Mouse (Mus musculus) heart, postnatal 36 days (tissue): Measurements from ENCODE around the gene Stat5b. TPM values are rescaled to one million over a fixed set of nuclear protein-coding genes. Genes with fewer than 3 reads are reported as not detected.

Experiments
- DNase-seq, 2 experiments: peaks; one replicate each; pipeline ENCODE4 v3.0.0; 2021 to 2022
- intact Hi-C: fragments of 180-260 bp; cut with DNase I; formaldehyde crosslinking; loops from one replicate; pipeline ENCODE4 v1.15.1; 2025
- total RNA-seq, 2 experiments: library from RNA; stranded (reverse); gene quantifications; 2 replicates each; pipeline ENCODE4 v1.2.3; 2021

Gene Stat5b
- total RNA-seq, 2 experiments from 2014 or later = 62.7 to 62.8 TPM

GRCm38 (mm10) chr11:100749469-100749868 is 101.1 kb downstream of the Stat5b start:
- intact Hi-C loops = no loop called here
- DNase-seq = no peak

DNA sequence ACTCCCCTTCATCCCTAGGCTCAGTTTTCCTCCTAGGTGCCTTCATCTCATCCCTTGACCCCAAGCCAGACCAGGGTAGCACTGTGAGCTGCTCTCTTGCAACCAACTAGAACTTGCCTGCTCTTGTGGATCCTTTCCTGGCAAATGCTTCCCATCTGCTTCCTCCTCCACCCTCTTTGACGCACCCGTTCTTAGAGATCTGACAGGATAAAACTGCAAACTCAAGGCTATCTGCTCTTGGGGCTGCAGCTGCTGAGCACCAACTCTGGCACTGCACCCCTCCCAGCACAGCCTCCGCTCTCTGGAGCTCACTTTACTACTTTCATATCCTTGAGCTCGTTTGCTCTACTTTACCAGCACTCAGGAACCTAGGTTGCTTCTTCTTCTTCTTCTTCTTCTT is 101.9 kb downstream of the Stat5b start:
- DNase-seq = no peak
- intact Hi-C loops = no loop called here

GRCm38 (mm10) chr11:100747114-100747513 is 103.4 kb downstream of the Stat5b start:
- intact Hi-C loops = no loop called here
- no peak for DNase-seq

GRCm38 (mm10) chr11:100746546-100746945 is 104.0 kb downstream of the Stat5b start:
- no peak for DNase-seq
- intact Hi-C loops = no loop called here

- DNase-seq = peak in 1 of 2 experiments; percentile 56
- intact Hi-C loops = no loop called here
Measured at GRCm38 (mm10) chr11:100745085-100745484, 105.4 kb downstream of the Stat5b start.

- peak in 1 of 2 experiments; percentile 44 for DNase-seq
Measured at GRCm38 (mm10) chr11:100741348-100741747, 109.2 kb downstream of the Stat5b start.

GRCm38 (mm10) chr11:100738749-100739148 is 111.8 kb downstream of the Stat5b start:
- DNase-seq = no peak
- intact Hi-C loops = no loop called here

More at GRCm38 (mm10) chr11:100741348-100741747, 109.2 kb downstream of the Stat5b start:
- intact Hi-C loops = no loop called here

DNA sequence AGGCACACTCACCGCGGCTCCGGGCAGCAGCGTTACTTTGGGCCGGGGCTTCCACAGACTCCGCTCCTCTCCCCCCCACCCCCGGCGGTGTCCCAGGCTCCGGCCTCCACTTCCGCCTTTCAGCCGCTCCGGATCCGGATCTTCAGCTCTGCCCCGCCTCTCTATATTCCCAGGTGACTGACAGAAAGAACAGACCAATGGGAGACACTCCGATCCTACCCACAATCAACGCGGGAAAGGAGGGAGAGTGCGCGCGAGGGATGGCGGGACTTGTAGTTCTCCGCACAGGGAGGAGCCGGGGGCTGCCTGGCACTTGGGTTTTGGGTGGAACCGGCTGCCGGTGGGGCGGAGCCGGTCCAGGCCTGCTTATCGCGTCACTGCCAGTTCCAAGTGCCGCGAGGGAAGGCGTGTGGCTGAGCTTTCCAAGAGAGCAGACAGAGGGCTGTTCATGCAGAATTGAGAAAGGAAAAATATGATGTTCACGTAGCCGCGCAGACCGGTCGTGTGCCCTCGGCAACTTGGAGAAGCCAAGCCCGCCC is 112.4 kb downstream of the Stat5b start, which contains the start of gene Rab5c:
Gene Rab5c (minus strand): TSS at position 150 of the 539 bp plus-strand sequence.
- peak; percentile 97 for DNase-seq
- intact Hi-C loops = no loop called here

GRCm38 (mm10) chr11:100737105-100737733 is 113.3 kb downstream of the Stat5b start:
- DNase-seq = no peak
- intact Hi-C loops = loop anchor here (2.0 kb wide), 1 partner anchor 14 kb away; no protein-coding TSS in a partner anchor

- intact Hi-C loops = loop anchor here (2.0 kb wide), 1 partner anchor 14 kb away; no protein-coding TSS in a partner anchor
- no peak for DNase-seq
Measured at GRCm38 (mm10) chr11:100736746-100737080, 113.8 kb downstream of the Stat5b start.

DNA sequence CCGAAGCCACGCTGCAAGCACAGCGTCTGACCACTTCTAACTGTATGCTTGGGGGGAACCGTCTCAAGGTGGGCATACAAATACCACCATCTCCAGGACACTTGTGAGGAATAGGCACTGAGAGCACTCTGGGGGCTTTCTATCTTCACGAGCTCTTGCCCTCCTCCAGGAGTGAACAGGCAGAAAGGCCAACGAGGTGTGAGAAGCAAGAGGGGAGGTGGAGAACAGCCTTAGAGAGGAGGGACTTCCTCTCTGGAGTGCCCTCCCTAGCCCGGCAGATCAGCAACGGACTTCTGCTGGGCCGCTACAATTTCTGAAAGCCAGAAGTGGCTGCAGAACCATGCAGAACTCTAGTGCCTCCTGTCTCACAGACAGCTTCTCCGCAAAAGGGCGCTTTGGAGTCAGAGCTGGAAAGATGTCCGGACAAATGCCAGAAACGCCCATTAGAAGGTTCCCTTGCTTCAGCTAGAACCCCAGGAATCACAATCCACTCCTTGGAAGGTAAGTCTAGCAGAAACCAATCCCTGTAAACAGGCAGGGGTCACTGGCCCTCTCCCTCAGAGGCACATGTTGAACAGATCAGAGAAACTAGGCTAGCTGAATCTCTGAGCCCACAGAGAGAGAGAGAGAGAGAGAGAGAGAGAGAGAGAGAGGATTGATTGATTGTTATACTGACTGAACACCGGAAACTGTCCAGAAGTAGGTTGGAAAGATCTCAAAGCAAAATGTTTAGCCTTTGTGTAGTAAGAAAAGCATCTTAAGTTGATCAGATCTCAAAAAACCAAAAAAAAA is 114.4 kb downstream of the Stat5b start:
- intact Hi-C loops = loop anchor here (2.0 kb wide), 1 partner anchor 13 kb away; no protein-coding TSS in a partner anchor
- DNase-seq = no peak

- intact Hi-C loops = no loop called here
- DNase-seq = no peak
Measured at GRCm38 (mm10) chr11:100735134-100735865, 115.2 kb downstream of the Stat5b start.

Other genes with a start within 250 kb of the Stat5b start
- 10 to 100 TPM; 57.2 to 59.2 TPM for gene Nkiras2, start 231.5 kb downstream of the Stat5b start, total RNA-seq
- gene Dnajc7, start 230.6 kb downstream of the Stat5b start, total RNA-seq = 100 to 1,000 TPM; 123 to 133 TPM
- under 1 TPM in 1 of 2 experiments, not detected in 1; 0.28 TPM for gene Zfp385c, start 158.3 kb downstream of the Stat5b start, total RNA-seq
- 1 to 10 TPM in 1 of 2 experiments, under 1 TPM in 1; 0.75 to 2.8 TPM for gene Dhx58, start 146.5 kb downstream of the Stat5b start, total RNA-seq
- gene Kat2a, start 138.3 kb downstream of the Stat5b start, total RNA-seq = 10 to 100 TPM; 12.4 to 13.0 TPM
- gene Hspb9, start 136.9 kb downstream of the Stat5b start, total RNA-seq = under 1 TPM in 1 of 2 experiments, not detected in 1; 0.43 TPM
- gene Rab5c, start 112.5 kb downstream of the Stat5b start, total RNA-seq = 10 to 100 TPM; 54.3 to 62.1 TPM
- gene Kcnh4, start 90.8 kb downstream of the Stat5b start, total RNA-seq = not detected
- gene Hcrt, start 87.8 kb downstream of the Stat5b start, total RNA-seq = not detected
- 1 to 10 TPM; 8.5 to 9.5 TPM for gene Ghdc, start 79.8 kb downstream of the Stat5b start, total RNA-seq
- 10 to 100 TPM; 19.8 to 24.1 TPM for gene Stat5a, start 8.6 kb upstream of the Stat5b start, total RNA-seq
- 10 to 100 TPM; 93.5 to 93.9 TPM for gene Stat3, start 88.8 kb upstream of the Stat5b start, total RNA-seq
- gene Cavin1, start 120.2 kb upstream of the Stat5b start, total RNA-seq = 100 to 1,000 TPM; 239 to 258 TPM
- 10 to 100 TPM; 76.8 to 88.5 TPM for gene Atp6v0a1, start 158.7 kb upstream of the Stat5b start, total RNA-seq
- gene Naglu, start 219.3 kb upstream of the Stat5b start, total RNA-seq = 10 to 100 TPM in 1 of 2 experiments, 1 to 10 TPM in 1; 9.1 to 10.1 TPM
- under 1 TPM; 0.46 to 0.58 TPM for gene Hsd17b1, start 227.7 kb upstream of the Stat5b start, total RNA-seq
- 10 to 100 TPM; 17.2 to 18.8 TPM for gene Coasy, start 231.8 kb upstream of the Stat5b start, total RNA-seq
- 10 to 100 TPM; 18.8 to 23.1 TPM for gene Mlx, start 236.6 kb upstream of the Stat5b start, total RNA-seq
- gene Psmc3ip, start 244.7 kb upstream of the Stat5b start, total RNA-seq = 1 to 10 TPM; 1.9 to 4.1 TPM